Mouse (Mus musculus): ENCODE data around the gene Ncoa1. TPM values are rescaled to one million over a fixed set of nuclear protein-coding genes. Genes with fewer than 3 reads are reported as not detected.

The Ncoa1 gene
- polyA plus RNA-seq (2014; fragmentation: Nextera tagmentation; extraction: Ambion mirVana), result 7.2 and 7.7 TPM in 2 replicates

GRCm38 (mm10) chr12:4476832-4477671 lies at the start of gene Ncoa1:
Gene Ncoa1 (minus strand): TSS chr12:4477182.
- DNase-seq (ENCODE audit: low spot score) (peak; percentile 79), ATAC-seq (ENCODE audit: low FRiP score) (peak; percentile 73)
- Histone ChIP-seq H3K4me3 (ENCODE audit: low read depth, low read length) (peak within 1 kb of the TSS; percentile 83), H3K36me3 (ENCODE audit: control insufficient read depth, insufficient read depth, low read length) (no peaks in the 10 kb centered on the region), H3K9ac (ENCODE audit: low read depth, low read length) (peak within 1 kb of the TSS; percentile 95), H3K9me3 (ENCODE audit: control insufficient read depth, low read length) (no peaks in the 10 kb centered on the region), H3K27ac (ENCODE audit: low read depth, low read length) (peak within 1 kb of the TSS; percentile 92), H3K27me3 (ENCODE audit: control insufficient read depth, insufficient read depth, low read length) (no peaks in the 10 kb centered on the region; the same call in 1 of the 2 replicates), H3K4me2 (replicated peaks; ENCODE audit: low read depth, low read length) (peak within 1 kb of the TSS; percentile 87), H3K4me1 (replicated peaks; ENCODE audit: control insufficient read depth, insufficient read depth, low read length) (no peaks in the 10 kb centered on the region; the same call in 1 of the 2 replicates)
- under 1% methylated on average over 41 of the region's 98 CpGs for WGBS

- Histone ChIP-seq H3K9ac (ENCODE audit: low read depth, low read length) (no peak overlapping the region), H3K4me2 (replicated peaks; ENCODE audit: low read depth, low read length) (no peak overlapping the region), H3K4me1 (replicated peaks; ENCODE audit: control insufficient read depth, insufficient read depth, low read length) (0 out of 2 replicates have a peak, but pooled peaks cover 3% of the 10 kb centered on the region), H3K27ac (ENCODE audit: low read depth, low read length) (no peak overlapping the region), H3K27me3 (ENCODE audit: control insufficient read depth, insufficient read depth, low read length) (no peaks in the 10 kb centered on the region), H3K36me3 (ENCODE audit: control insufficient read depth, insufficient read depth, low read length) (no peaks in the 10 kb centered on the region), H3K9me3 (ENCODE audit: control insufficient read depth, low read length) (no peaks in the 10 kb centered on the region), H3K4me3 (ENCODE audit: low read depth, low read length) (no peak overlapping the region)
- ATAC-seq (ENCODE audit: low FRiP score) (peak; percentile 30; the same call in 1 of the 2 replicates), DNase-seq (ENCODE audit: low spot score) (no peak)
- 34% methylated on average over 7 of the region's 7 CpGs for WGBS
Measured at GRCm38 (mm10) chr12:4524546-4524945, 47.6 kb upstream of the Ncoa1 start.

GRCm38 (mm10) chr12:4523688-4524298 lies 46.8 kb upstream of the Ncoa1 start:
- Histone ChIP-seq H3K36me3 (ENCODE audit: control insufficient read depth, insufficient read depth, low read length) (no peaks in the 10 kb centered on the region), H3K9me3 (ENCODE audit: control insufficient read depth, low read length) (no peaks in the 10 kb centered on the region), H3K9ac (ENCODE audit: low read depth, low read length) (peak overlapping the region; percentile 31; the same call in 1 of the 2 replicates), H3K4me1 (replicated peaks; ENCODE audit: control insufficient read depth, insufficient read depth, low read length) (0 out of 2 replicates have a peak, but pooled peaks cover 3% of the 10 kb centered on the region), H3K4me2 (replicated peaks; ENCODE audit: low read depth, low read length) (peak overlapping the region; percentile 22), H3K4me3 (ENCODE audit: low read depth, low read length) (no peak overlapping the region), H3K27me3 (ENCODE audit: control insufficient read depth, insufficient read depth, low read length) (no peaks in the 10 kb centered on the region), H3K27ac (ENCODE audit: low read depth, low read length) (no peak overlapping the region)
- DNase-seq (ENCODE audit: low spot score), result peak; percentile 37
- WGBS, result 22% methylated on average over 9 of the region's 9 CpGs
- ATAC-seq (ENCODE audit: low FRiP score), result peak; percentile 45; the same call in 1 of the 2 replicates

- H3K4me3 ChIP-seq (ENCODE audit: low read depth, low read length), result no peak overlapping the region
- WGBS, result 2% methylated on average over 10 of the region's 10 CpGs
- H3K9ac ChIP-seq (ENCODE audit: low read depth, low read length), result no peak overlapping the region
Measured at GRCm38 (mm10) chr12:4523208-4523607, 46.2 kb upstream of the Ncoa1 start.

GRCm38 (mm10) chr12:4518957-4519356 lies 42.0 kb upstream of the Ncoa1 start:
- WGBS, result 81% methylated on average over 11 of the region's 11 CpGs
- no peak overlapping the region for H3K4me3 ChIP-seq (ENCODE audit: low read depth, low read length)
- no peaks in the 10 kb centered on the region for H3K36me3 ChIP-seq (ENCODE audit: control insufficient read depth, insufficient read depth, low read length)
- H3K4me1 ChIP-seq (replicated peaks; ENCODE audit: control insufficient read depth, insufficient read depth, low read length), result 0 out of 2 replicates have a peak, but pooled peaks cover 2% of the 10 kb centered on the region
- DNase-seq (ENCODE audit: low spot score) (no peak), ATAC-seq (ENCODE audit: low FRiP score) (no peak)
- H3K4me2 ChIP-seq (replicated peaks; ENCODE audit: low read depth, low read length), result no peak overlapping the region
- H3K27ac ChIP-seq (ENCODE audit: low read depth, low read length), result no peak overlapping the region
- no peaks in the 10 kb centered on the region for H3K9me3 ChIP-seq (ENCODE audit: control insufficient read depth, low read length)
- H3K27me3 ChIP-seq (ENCODE audit: control insufficient read depth, insufficient read depth, low read length), result no peaks in the 10 kb centered on the region
- H3K9ac ChIP-seq (ENCODE audit: low read depth, low read length), result no peak overlapping the region

More at GRCm38 (mm10) chr12:4523208-4523607, 46.2 kb upstream of the Ncoa1 start:
- DNase-seq (ENCODE audit: low spot score) (peak; percentile 54), ATAC-seq (ENCODE audit: low FRiP score) (peak; percentile 64)
- no peaks in the 10 kb centered on the region for H3K9me3 ChIP-seq (ENCODE audit: control insufficient read depth, low read length)
- H3K27me3 ChIP-seq (ENCODE audit: control insufficient read depth, insufficient read depth, low read length), result no peaks in the 10 kb centered on the region
- 0 out of 2 replicates have a peak, but pooled peaks cover 3% of the 10 kb centered on the region for H3K4me1 ChIP-seq (replicated peaks; ENCODE audit: control insufficient read depth, insufficient read depth, low read length)
- H3K4me2 ChIP-seq (replicated peaks; ENCODE audit: low read depth, low read length), result peak overlapping the region; percentile 22
- H3K36me3 ChIP-seq (ENCODE audit: control insufficient read depth, insufficient read depth, low read length), result no peaks in the 10 kb centered on the region
- H3K27ac ChIP-seq (ENCODE audit: low read depth, low read length), result peak overlapping the region; percentile 48; the same call in 1 of the 2 replicates

GRCm38 (mm10) chr12:4509591-4510061 lies 32.6 kb upstream of the Ncoa1 start:
- ATAC-seq (ENCODE audit: low FRiP score), result no peak
- no peak overlapping the region for H3K4me2 ChIP-seq (replicated peaks; ENCODE audit: low read depth, low read length)

GRCm38 (mm10) chr12:4508182-4508581 lies 31.2 kb upstream of the Ncoa1 start:
- no peaks in the 10 kb centered on the region for H3K4me1 ChIP-seq (replicated peaks; ENCODE audit: control insufficient read depth, insufficient read depth, low read length)
- no peak overlapping the region for H3K4me2 ChIP-seq (replicated peaks; ENCODE audit: low read depth, low read length)
- 48% methylated on average over 1 of the region's 1 CpGs for WGBS
- no peak for DNase-seq (ENCODE audit: low spot score)
- no peaks in the 10 kb centered on the region for H3K9me3 ChIP-seq (ENCODE audit: control insufficient read depth, low read length)
- no peak overlapping the region for H3K27ac ChIP-seq (ENCODE audit: low read depth, low read length)
- ATAC-seq (ENCODE audit: low FRiP score), result no peak
- H3K4me3 ChIP-seq (ENCODE audit: low read depth, low read length), result no peak overlapping the region
- H3K27me3 ChIP-seq (ENCODE audit: control insufficient read depth, insufficient read depth, low read length), result no peaks in the 10 kb centered on the region
- H3K36me3 ChIP-seq (ENCODE audit: control insufficient read depth, insufficient read depth, low read length), result no peaks in the 10 kb centered on the region
- H3K9ac ChIP-seq (ENCODE audit: low read depth, low read length), result no peak overlapping the region

More at GRCm38 (mm10) chr12:4509591-4510061, 32.6 kb upstream of the Ncoa1 start:
- DNase-seq (ENCODE audit: low spot score), result no peak
- 62% methylated on average over 12 of the region's 12 CpGs for WGBS
- no peaks in the 10 kb centered on the region for H3K9me3 ChIP-seq (ENCODE audit: control insufficient read depth, low read length)
- H3K4me1 ChIP-seq (replicated peaks; ENCODE audit: control insufficient read depth, insufficient read depth, low read length), result no peaks in the 10 kb centered on the region
- H3K9ac ChIP-seq (ENCODE audit: low read depth, low read length), result no peak overlapping the region
- H3K36me3 ChIP-seq (ENCODE audit: control insufficient read depth, insufficient read depth, low read length), result no peaks in the 10 kb centered on the region
- H3K27ac ChIP-seq (ENCODE audit: low read depth, low read length), result no peak overlapping the region
- no peak overlapping the region for H3K4me3 ChIP-seq (ENCODE audit: low read depth, low read length)
- H3K27me3 ChIP-seq (ENCODE audit: control insufficient read depth, insufficient read depth, low read length), result no peaks in the 10 kb centered on the region

GRCm38 (mm10) chr12:4507461-4507860 lies 30.5 kb upstream of the Ncoa1 start:
- WGBS, result 18% methylated on average over 6 of the region's 6 CpGs
- DNase-seq (ENCODE audit: low spot score) (no peak), ATAC-seq (ENCODE audit: low FRiP score) (peak; percentile 84)
- H3K36me3 ChIP-seq (ENCODE audit: control insufficient read depth, insufficient read depth, low read length), result no peaks in the 10 kb centered on the region
- no peaks in the 10 kb centered on the region for H3K9me3 ChIP-seq (ENCODE audit: control insufficient read depth, low read length)
- H3K4me1 ChIP-seq (replicated peaks; ENCODE audit: control insufficient read depth, insufficient read depth, low read length), result no peaks in the 10 kb centered on the region
- H3K4me2 ChIP-seq (replicated peaks; ENCODE audit: low read depth, low read length), result no peak overlapping the region
- H3K27ac ChIP-seq (ENCODE audit: low read depth, low read length), result no peak overlapping the region
- H3K27me3 ChIP-seq (ENCODE audit: control insufficient read depth, insufficient read depth, low read length), result no peaks in the 10 kb centered on the region
- H3K9ac ChIP-seq (ENCODE audit: low read depth, low read length), result no peak overlapping the region
- H3K4me3 ChIP-seq (ENCODE audit: low read depth, low read length), result no peak overlapping the region
